In genomic region chrX:9244603-9245336, GRCm38 (mm10) we compare ENCODE assay signal across 11 mouse cellular contexts. TPM values are rescaled to one million over a fixed set of nuclear protein-coding genes. Genes with fewer than 3 reads are reported as not detected.
DNase-seq lines count a peak whose midpoint lies in the region; ATAC-seq lines count a peak whose summit lies in the region.
"Had no signal": no experiment of that assay in that cellular context is flagged by ENCODE, and none has a peak within 500 bp of the region (broad histone marks: within the 10 kb centered on the region; RNA-seq: fewer than 3 reads in every experiment).

No protein-coding gene starts in this region.

- H3K9me3 ChIP-seq in liver, embryonic 16.5 days (replicated peaks; ENCODE audit: control insufficient read depth, low read length) = no peaks in the 10 kb centered on the region

- 20% methylated on average over 12 of the region's 12 CpGs for WGBS in liver, embryonic 16.5 days (ENCODE audit: insufficient replicate concordance)

- no peaks in the 10 kb centered on the region for H3K27me3 ChIP-seq in liver, embryonic 16.5 days (ENCODE audit: control insufficient read depth, insufficient read depth, low read depth, low read length)

- H3K27ac ChIP-seq in liver, embryonic 16.5 days (ENCODE audit: low read length) = peak overlapping the region; percentile 89
- H3K27ac ChIP-seq: kidney, postnatal 0 days had no signal

- H3K4me1 ChIP-seq in liver, embryonic 16.5 days (ENCODE audit: control insufficient read depth, low read depth, low read length) = peaks cover 26% of the 10 kb centered on the region

- peak overlapping the region; percentile 41; the same call in 1 of the 2 replicates for H3K9ac ChIP-seq in liver, embryonic 16.5 days (ENCODE audit: low read depth, low read length)

- DNase-seq in cerebellum, postnatal 10 days = peak; percentile 10 to 24
- DNase-seq in cerebellum, adult 11 months = no peak
- peak; percentile 32 for DNase-seq in urinary bladder, postnatal 14 days (ENCODE audit: low spot score)
- DNase-seq in urinary bladder, adult 2 months (ENCODE audit: low spot score) = no peak
- no peak for DNase-seq in adrenal gland, adult 18-20 months (ENCODE audit: low spot score in 2 of 2)
- DNase-seq in layer of hippocampus, adult 11-12 months (ENCODE audit: low spot score) = no peak
- DNase-seq in right cerebral cortex, postnatal 25 days = no peak
- DNase-seq: cerebellum, adult 9-10 months had no signal

- H3K36me3 ChIP-seq in liver, embryonic 16.5 days (ENCODE audit: control insufficient read depth, insufficient read depth) = no peaks in the 10 kb centered on the region

- H3K4me2 ChIP-seq in liver, embryonic 16.5 days (ENCODE audit: low read depth, low read length) = peak overlapping the region; percentile 50

- peak; percentile 97 for ATAC-seq in liver, embryonic 16.5 days (ENCODE audit: low read depth)

- H3K4me3 ChIP-seq in liver, embryonic 16.5 days (ENCODE audit: low read depth, low read length) = peak overlapping the region; percentile 29

RNA-seq across cellular contexts. Expression of gene Gm14862, which starts 11.9 kb away (rescaled TPM):
- polyA plus RNA-seq in urinary bladder, adult 2 months (2012; rRNA removed) = not detected in 2 replicates
- 3.4 and 3.8 TPM in 2 replicates for polyA plus RNA-seq in liver, embryonic 16.5 days (2015; fragmentation: Nextera tagmentation; extraction: Ambion mirVana)
- total RNA-seq in adrenal gland, adult 18-20 months (2021) = not detected
- polyA plus RNA-seq: kidney, postnatal 0 days; limb, embryonic 14.5 days had no signal

RNA-seq across cellular contexts. Expression of gene Xk, which starts 27.8 kb away (rescaled TPM):
- 13.8 and 16.7 TPM in 2 replicates for polyA plus RNA-seq in urinary bladder, adult 2 months (2012; rRNA removed)
- 25.2 and 26.2 TPM in 2 replicates for polyA plus RNA-seq in liver, embryonic 16.5 days (2015; fragmentation: Nextera tagmentation; extraction: Ambion mirVana)
- 1 to 10 TPM; 2.1 TPM for total RNA-seq in adrenal gland, adult 18-20 months (2021)

RNA-seq across cellular contexts. Expression of gene H2al1m, which starts 38.8 kb away (rescaled TPM):
- 0.84 and 0.89 TPM in 2 replicates for polyA plus RNA-seq in urinary bladder, adult 2 months (2012; rRNA removed)
- polyA plus RNA-seq in liver, embryonic 16.5 days (2015; fragmentation: Nextera tagmentation; extraction: Ambion mirVana) = 2.2 and 2.3 TPM in 2 replicates
- total RNA-seq in adrenal gland, adult 18-20 months (2021) = not detected
- polyA plus RNA-seq: kidney, postnatal 0 days; limb, embryonic 14.5 days had no signal

RNA-seq across cellular contexts. Expression of gene Lancl3, which starts 45.1 kb away (rescaled TPM):
- polyA plus RNA-seq in urinary bladder, adult 2 months (2012; rRNA removed) = 3.4 and 3.5 TPM in 2 replicates
- polyA plus RNA-seq in liver, embryonic 16.5 days (2015; fragmentation: Nextera tagmentation; extraction: Ambion mirVana) = 0.19 and 0.33 TPM in 2 replicates
- 1 to 10 TPM; 3.9 to 5.6 TPM for total RNA-seq in adrenal gland, adult 18-20 months (2021)

Comparison
In these comparisons a context has a peak if more than half of its experiments do, and no peak if none do; other contexts are left out.
1. DNase-seq: peak in cerebellum, postnatal 10 days (2 of 2) and urinary bladder, postnatal 14 days (single experiment); none in cerebellum, adult 11 months (single experiment), urinary bladder, adult 2 months (single experiment), adrenal gland, adult 18-20 months (0 of 2), layer of hippocampus, adult 11-12 months (single experiment) and right cerebral cortex, postnatal 25 days (single experiment).